Mouse (Mus musculus) kidney, embryonic 15.5 days (tissue): Measurements from ENCODE around the gene Ccdc66. TPM values are rescaled to one million over a fixed set of nuclear protein-coding genes. Genes with fewer than 3 reads are reported as not detected.

Experiments used
- ATAC-seq: fragments of 200-750 bp; cut with Nextera tagmentation; replicated peaks from 2 replicates; pipeline ENCODE4 v1.8.0; 2017; ENCODE audit warnings: moderate TSS enrichment; ENCODE audit not compliant: low FRiP score
- H3K27ac ChIP-seq: fragments of 300-500 bp; sonication (generic); 2 replicates; pipeline ENCODE4 v1.5.1; 2015; ENCODE audit warnings: mild to moderate bottlenecking, inconsistent platforms
- H3K27me3 ChIP-seq: fragments of 300-500 bp; sonication (generic); 2 replicates; pipeline ENCODE4 v1.6.1; 2015; ENCODE audit warnings: inconsistent platforms
- H3K36me3 ChIP-seq: fragments of 300-500 bp; sonication (generic); 2 replicates; pipeline ENCODE4 v1.6.1; 2015; ENCODE audit warnings: inconsistent platforms
- H3K4me1 ChIP-seq: fragments of 300-500 bp; sonication (generic); 2 replicates; pipeline ENCODE4 v1.6.1; 2015; ENCODE audit warnings: inconsistent platforms
- H3K4me2 ChIP-seq: fragments of 300-500 bp; sonication (generic); 2 replicates; pipeline ENCODE4 v1.6.1; 2015; ENCODE audit warnings: moderate library complexity, mild to moderate bottlenecking, inconsistent platforms
- H3K4me3 ChIP-seq: fragments of 300-500 bp; sonication (generic); replicated peaks from 2 replicates; pipeline ENCODE4 v1.5.1; 2015; ENCODE audit warnings: mild to moderate bottlenecking, inconsistent platforms
- H3K9ac ChIP-seq: fragments of 300-500 bp; sonication (generic); 2 replicates; pipeline ENCODE4 v1.6.1; 2015; ENCODE audit warnings: mild to moderate bottlenecking, inconsistent platforms
- H3K9me3 ChIP-seq: fragments of 300-500 bp; sonication (generic); replicated peaks from 2 replicates; pipeline ENCODE4 v1.6.1; 2016; ENCODE audit warnings: inconsistent platforms
- WGBS: fragments of 180-500 bp; shearing (Covaris S2); methylation state at CpG from one replicate; pipeline ENCODE4 v1.1.7; 2015; ENCODE audit warnings: mixed read lengths; 5-methylcytosine and 5-hydroxymethylcytosine counted together
- polyA plus RNA-seq: library from polyadenylated mRNA; unstranded; fragments of >200 nt; fragmentation: Nextera tagmentation; extraction: Ambion mirVana; gene quantifications from 2 replicates; pipeline ENCODE4 v1.2.1, GENCODE M21; 2015

Gene Ccdc66
- polyA plus RNA-seq, 1 experiment from 2014 or later = 10.1 TPM

GRCm38 (mm10) chr14:27436116-27436515 lies 72.1 kb downstream of the Ccdc66 start:
- Histone ChIP-seq H3K36me3 (peaks cover 48% of the 10 kb centered on the region), H3K4me2 (no peak overlapping the region), H3K9ac (no peak overlapping the region), H3K27me3 (no peaks in the 10 kb centered on the region), H3K27ac (no peak overlapping the region), H3K9me3 (peaks cover 3% of the 10 kb centered on the region; the same call in 1 of the 2 replicates), H3K4me3 (no peak overlapping the region), H3K4me1 (no peaks in the 10 kb centered on the region)
- no peak for ATAC-seq
- 88% methylated on average over 1 of the region's 1 CpGs for WGBS

- Histone ChIP-seq H3K36me3 (peaks cover 53% of the 10 kb centered on the region), H3K27ac (no peak overlapping the region), H3K4me2 (no peak overlapping the region), H3K27me3 (no peaks in the 10 kb centered on the region), H3K4me1 (peaks cover 12% of the 10 kb centered on the region), H3K9me3 (peaks cover 14% of the 10 kb centered on the region), H3K4me3 (no peak overlapping the region), H3K9ac (no peak overlapping the region)
- 99% methylated on average over 2 of the region's 2 CpGs for WGBS
- no peak for ATAC-seq
Observed at GRCm38 (mm10) chr14:27432064-27432463, 76.2 kb downstream of the Ccdc66 start.

Other genes with a start within 250 kb of the Ccdc66 start
- gene Fam208a, start 79.6 kb downstream of the Ccdc66 start, polyA plus RNA-seq = 12.4 and 15.4 TPM in 2 replicates
- 6.9 and 7.0 TPM in 2 replicates for gene Erc2, start 114.0 kb upstream of the Ccdc66 start, polyA plus RNA-seq